Mouse (Mus musculus) erythroblast, embryonic 14.5 days (primary cell): ENCODE measurements around the gene Crocc. TPM values are rescaled to one million over a fixed set of nuclear protein-coding genes. Genes with fewer than 3 reads are reported as not detected.

Experiments
- H3K27me3 ChIP-seq: 2 replicates; pipeline ENCODE4 v1.6.1; 2012; ENCODE audit warnings: inconsistent platforms; ENCODE audit not compliant: control insufficient read depth
- H3K36me3 ChIP-seq: 2 replicates; pipeline ENCODE4 v1.6.1; 2012; ENCODE audit warnings: mild to moderate bottlenecking, inconsistent platforms; ENCODE audit not compliant: control insufficient read depth
- H3K4me1 ChIP-seq: 2 replicates; pipeline ENCODE4 v1.6.1; 2012; ENCODE audit warnings: inconsistent platforms; ENCODE audit not compliant: control insufficient read depth
- H3K4me3 ChIP-seq: replicated peaks from 2 replicates; pipeline ENCODE3; 2012; ENCODE audit warnings: moderate library complexity, mild to moderate bottlenecking, inconsistent platforms
- H3K9me3 ChIP-seq: 2 replicates; pipeline ENCODE4 v1.6.1; 2012; ENCODE audit warnings: low read length, inconsistent platforms, mixed read lengths; ENCODE audit not compliant: control insufficient read depth
- GATA1 ChIP-seq: IDR thresholded peaks from 2 replicates; pipeline ENCODE4 v1.6.1; 2012; ENCODE audit warnings: low read length, inconsistent platforms, mixed read lengths
- TAL1 ChIP-seq: IDR thresholded peaks from 3 replicates; pipeline ENCODE4 v1.6.1; 2012; ENCODE audit warnings: low read length, inconsistent platforms, mixed read lengths
- polyA plus RNA-seq: library from polyadenylated mRNA; stranded (reverse); fragments of >175 nt; gene quantifications from 2 replicates; pipeline ENCODE4 v1.2.3, GENCODE M21; 2012

Crocc gene
- polyA plus RNA-seq, 1 experiment: 0.49 TPM

DNA sequence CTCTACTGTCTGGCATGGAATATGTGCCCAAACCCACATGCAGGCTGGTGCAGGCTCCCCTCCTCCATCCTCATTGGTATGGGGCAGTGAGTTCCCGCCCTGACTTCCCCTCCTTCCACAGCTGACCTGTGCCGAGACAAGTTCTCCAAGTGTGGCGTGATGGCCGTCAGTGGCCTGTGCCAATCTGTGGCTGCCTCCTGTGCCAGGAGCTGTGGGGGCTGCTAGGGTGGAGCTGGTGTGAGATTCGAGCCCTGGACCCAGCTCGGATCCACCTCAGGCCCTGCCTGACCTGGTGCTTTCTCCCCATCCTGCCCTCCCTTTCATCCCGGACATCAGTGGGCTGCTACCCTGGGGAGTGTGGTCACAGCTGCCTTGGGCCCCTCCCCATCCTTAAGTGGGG lies 45.0 kb downstream of the Crocc start:
- Histone ChIP-seq H3K4me3 (no peak overlapping the region), H3K36me3 (no peaks in the 10 kb centered on the region; the same call in 1 of the 2 replicates), H3K9me3 (no peaks in the 10 kb centered on the region), H3K4me1 (peaks cover 3% of the 10 kb centered on the region), H3K27me3 (peaks cover 19% of the 10 kb centered on the region)
- TF ChIP-seq GATA1: no peak
- no peak for TF ChIP-seq TAL1

DNA sequence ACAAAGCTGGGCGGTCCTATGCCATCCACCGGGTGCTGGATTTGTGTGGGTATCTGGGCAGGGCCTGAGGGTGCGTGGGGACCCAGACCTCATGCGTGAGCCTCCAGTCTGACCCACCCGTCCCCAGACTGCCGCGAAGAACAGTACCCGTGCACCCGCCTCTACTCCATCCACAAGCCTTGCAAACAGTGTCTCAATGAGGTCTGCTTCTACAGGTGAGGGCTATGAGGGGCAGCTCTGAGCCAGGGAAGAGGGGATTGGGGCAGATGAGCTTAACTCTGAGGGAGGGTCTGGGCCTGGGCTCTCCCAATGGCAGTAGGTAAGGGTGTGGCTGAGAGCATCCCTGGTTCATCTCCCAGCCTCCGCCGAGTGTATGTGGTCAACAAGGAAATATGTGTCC lies 45.5 kb downstream of the Crocc start:
- Histone ChIP-seq H3K4me3 (no peak overlapping the region), H3K4me1 (peaks cover 5% of the 10 kb centered on the region), H3K27me3 (peaks cover 24% of the 10 kb centered on the region), H3K9me3 (no peaks in the 10 kb centered on the region), H3K36me3 (no peaks in the 10 kb centered on the region; the same call in 1 of the 2 replicates)
- TF ChIP-seq TAL1 (no peak), GATA1 (no peak)

DNA sequence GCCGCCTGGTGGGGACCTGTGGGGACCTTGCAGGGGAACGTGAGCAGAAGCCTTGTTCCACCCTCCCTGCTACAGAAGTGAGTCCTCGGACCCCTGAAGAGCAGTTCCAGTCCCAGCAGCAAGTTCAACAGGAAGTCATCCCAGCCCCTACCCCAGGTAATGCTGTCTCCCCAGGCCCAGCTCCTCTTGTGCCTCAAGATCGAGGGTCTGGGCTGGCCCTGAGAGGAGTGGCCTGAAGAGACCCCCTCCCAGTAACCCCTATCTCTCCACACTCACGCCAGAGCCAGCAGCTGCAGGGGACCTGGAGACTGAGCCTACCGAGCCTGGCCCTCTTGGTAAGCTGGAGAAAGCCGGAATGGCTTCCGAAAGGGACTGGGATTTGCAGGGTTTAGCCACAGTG lies 46.2 kb downstream of the Crocc start:
- Histone ChIP-seq H3K9me3 (no peaks in the 10 kb centered on the region), H3K27me3 (peaks cover 29% of the 10 kb centered on the region), H3K36me3 (no peaks in the 10 kb centered on the region; the same call in 1 of the 2 replicates), H3K4me1 (peaks cover 5% of the 10 kb centered on the region), H3K4me3 (no peak overlapping the region)
- TF ChIP-seq GATA1 (no peak), TAL1 (no peak)

DNA sequence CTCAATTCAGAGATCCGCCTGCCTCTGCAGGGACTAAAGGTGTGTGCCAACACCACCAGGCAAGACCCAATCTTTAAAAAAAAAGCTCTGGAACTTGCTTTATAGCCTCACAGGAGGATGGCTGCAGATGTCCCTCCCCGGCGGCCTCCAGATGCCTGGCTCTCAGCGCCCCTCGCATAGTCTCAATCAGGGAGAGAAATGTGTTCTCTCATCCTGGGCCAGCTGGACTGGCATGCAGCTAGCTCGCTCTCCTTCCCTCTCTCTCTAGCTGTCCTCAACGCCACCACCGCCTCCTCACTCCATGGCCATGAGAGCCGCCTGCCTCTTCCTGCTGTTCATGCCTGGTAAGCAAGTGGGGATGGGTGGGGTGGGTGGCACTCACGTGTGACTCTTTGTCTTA lies 47.8 kb downstream of the Crocc start:
- Histone ChIP-seq H3K27me3 (peaks cover 29% of the 10 kb centered on the region), H3K9me3 (no peaks in the 10 kb centered on the region), H3K4me1 (peaks cover 19% of the 10 kb centered on the region), H3K4me3 (no peak overlapping the region), H3K36me3 (peaks cover 2% of the 10 kb centered on the region; the same call in 1 of the 2 replicates)
- no peak for TF ChIP-seq GATA1
- TF ChIP-seq TAL1: no peak

DNA sequence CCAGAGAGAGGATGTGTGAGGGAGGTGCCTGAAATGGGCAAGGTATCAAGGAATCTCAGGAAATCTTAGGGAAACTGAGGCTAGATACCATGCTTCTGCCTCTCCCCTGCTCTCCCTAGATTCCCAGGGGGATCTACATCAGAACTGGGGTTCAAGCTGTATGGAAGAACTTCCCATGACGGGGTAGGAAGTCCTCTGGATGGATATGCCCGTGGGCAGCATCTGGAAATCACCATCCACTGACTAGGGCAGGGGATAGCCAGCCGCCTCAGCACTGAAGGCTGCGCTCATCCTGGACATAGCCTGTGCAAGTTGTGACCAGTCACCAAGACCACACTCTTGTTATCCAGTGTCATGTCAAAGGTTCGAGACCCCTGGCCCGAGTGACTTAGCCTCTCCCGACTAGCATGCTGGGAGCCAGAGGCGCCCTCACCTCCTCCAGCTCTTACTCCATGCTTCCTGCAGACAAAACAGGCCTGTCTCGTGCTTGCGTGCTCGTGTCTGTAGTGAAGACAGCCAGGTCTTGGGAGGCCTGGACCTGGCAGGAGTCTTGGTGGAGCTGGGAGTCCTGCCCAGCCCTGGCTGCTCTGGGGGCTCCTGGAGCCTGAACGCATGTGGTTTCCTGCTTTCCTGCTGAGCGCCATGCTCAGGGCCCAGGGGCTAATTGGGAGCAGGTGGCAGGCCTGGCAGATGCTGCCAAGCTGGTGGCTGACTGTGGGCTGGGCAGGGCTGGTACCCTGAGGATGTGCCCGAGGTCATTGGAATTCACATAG lies 48.6 kb downstream of the Crocc start:
- TF ChIP-seq TAL1: no peak
- no peak for TF ChIP-seq GATA1
- Histone ChIP-seq H3K36me3 (peaks cover 7% of the 10 kb centered on the region), H3K4me1 (peaks cover 24% of the 10 kb centered on the region), H3K27me3 (peaks cover 29% of the 10 kb centered on the region), H3K4me3 (no peak overlapping the region), H3K9me3 (peaks cover 3% of the 10 kb centered on the region)

DNA sequence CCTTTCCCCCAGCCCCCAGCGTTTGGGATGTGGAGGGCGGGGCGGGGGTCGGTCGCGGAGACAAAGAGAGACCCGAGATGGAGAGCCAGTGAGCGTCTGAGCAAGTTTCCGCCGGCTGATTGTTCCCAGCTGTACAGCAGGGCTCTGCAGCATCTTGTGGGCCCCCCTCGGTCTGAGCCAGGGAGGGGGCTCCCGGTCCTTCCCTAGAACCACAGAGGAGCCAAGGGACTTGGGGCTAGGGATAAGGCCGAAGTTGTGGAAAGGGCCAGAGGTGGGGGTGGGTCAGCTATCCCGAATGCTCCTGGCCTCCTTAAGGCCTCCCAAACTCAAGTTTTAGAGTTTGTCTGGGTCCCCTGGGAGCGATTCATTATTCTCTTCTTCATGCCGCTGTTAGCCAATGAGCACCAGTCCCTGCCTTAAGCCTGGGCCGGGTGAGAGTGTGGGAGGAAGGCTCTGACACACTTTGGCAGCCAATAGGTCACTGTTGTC lies 49.4 kb downstream of the Crocc start:
- Histone ChIP-seq H3K9me3 (peaks cover 9% of the 10 kb centered on the region), H3K36me3 (peaks cover 14% of the 10 kb centered on the region), H3K27me3 (peaks cover 29% of the 10 kb centered on the region), H3K4me3 (no peak overlapping the region), H3K4me1 (peaks cover 27% of the 10 kb centered on the region)
- TF ChIP-seq GATA1: no peak
- TF ChIP-seq TAL1: no peak

DNA sequence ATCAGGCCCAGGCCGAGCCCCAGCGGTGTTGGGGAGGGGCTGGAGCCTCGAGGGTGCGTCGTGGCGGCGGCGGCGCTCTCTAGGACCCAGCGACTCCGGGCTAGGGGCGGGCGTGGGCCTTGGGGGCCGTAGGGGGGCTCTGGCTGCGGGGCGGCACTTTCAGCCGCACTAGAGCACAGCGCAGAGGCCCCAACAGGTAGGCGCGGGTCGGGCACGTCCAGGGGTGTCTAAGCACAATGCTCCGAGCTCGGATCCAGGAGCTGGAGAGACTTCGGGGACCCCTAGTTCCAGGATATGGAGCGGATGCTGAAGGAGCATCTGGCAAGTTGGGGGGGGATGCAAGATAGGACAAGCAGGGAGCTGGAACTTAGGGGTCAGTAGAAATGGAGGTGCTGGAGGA lies 49.8 kb downstream of the Crocc start:
- TF ChIP-seq TAL1: no peak
- TF ChIP-seq GATA1: no peak
- peaks cover 18% of the 10 kb centered on the region for H3K36me3 ChIP-seq
- H3K4me1 ChIP-seq: peaks cover 27% of the 10 kb centered on the region
- H3K27me3 ChIP-seq: peaks cover 29% of the 10 kb centered on the region
- peaks cover 10% of the 10 kb centered on the region for H3K9me3 ChIP-seq
- H3K4me3 ChIP-seq: no peak overlapping the region

DNA sequence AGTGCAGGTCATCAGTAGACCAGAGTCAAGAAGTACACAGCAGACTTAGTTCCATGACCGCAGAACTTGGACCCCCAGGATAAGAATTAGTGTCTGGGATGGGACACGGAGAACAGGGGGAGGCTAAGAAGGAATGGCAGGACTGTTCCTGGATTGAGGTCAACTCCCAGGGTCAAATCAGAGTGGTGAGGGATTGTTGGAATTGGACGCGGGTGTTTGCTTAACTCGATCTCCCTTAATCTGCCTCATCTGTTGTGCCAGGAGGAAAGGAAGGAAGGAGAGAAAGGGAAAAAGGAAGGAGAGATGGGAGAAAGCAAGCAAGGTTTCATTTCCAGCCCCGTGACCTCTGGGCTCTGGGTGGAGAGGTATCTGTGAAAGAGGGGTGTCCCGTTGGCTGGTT lies 50.2 kb downstream of the Crocc start, which contains the start of gene Mfap2:
Mfap2 (plus strand) TSS at position 301 of the 400 bp plus-strand sequence.
- Histone ChIP-seq H3K27me3 (peaks cover 29% of the 10 kb centered on the region), H3K9me3 (peaks cover 10% of the 10 kb centered on the region), H3K36me3 (peaks cover 20% of the 10 kb centered on the region), H3K4me3 (no peak within 1 kb of the TSS), H3K4me1 (peaks cover 27% of the 10 kb centered on the region)
- TF ChIP-seq GATA1: no peak
- TF ChIP-seq TAL1: no peak

DNA sequence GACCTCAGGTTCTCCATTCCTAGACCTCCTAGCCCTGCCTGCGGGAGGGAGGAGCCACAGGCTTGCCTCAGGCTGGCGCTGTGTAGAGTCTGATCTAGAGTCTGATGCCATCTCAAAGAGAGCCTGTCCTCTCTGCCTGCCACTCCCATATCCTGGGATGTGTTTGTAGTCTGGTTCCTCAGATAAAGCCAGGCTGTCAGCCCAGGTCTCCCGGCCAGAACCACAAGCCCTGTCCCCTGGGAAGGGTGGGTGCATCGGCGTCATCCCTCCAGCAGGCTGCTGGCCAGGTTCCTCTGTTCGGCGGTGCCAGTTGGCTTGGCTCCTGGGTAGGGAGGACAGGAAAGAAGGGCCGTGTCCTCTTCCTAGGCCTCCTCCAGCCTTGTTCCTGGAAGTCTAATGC lies 52.3 kb downstream of the Crocc start:
- TF ChIP-seq GATA1 (no peak), TAL1 (no peak)
- Histone ChIP-seq H3K4me1 (peaks cover 27% of the 10 kb centered on the region), H3K4me3 (no peak overlapping the region), H3K27me3 (peaks cover 29% of the 10 kb centered on the region), H3K9me3 (peaks cover 10% of the 10 kb centered on the region), H3K36me3 (peaks cover 35% of the 10 kb centered on the region)

DNA sequence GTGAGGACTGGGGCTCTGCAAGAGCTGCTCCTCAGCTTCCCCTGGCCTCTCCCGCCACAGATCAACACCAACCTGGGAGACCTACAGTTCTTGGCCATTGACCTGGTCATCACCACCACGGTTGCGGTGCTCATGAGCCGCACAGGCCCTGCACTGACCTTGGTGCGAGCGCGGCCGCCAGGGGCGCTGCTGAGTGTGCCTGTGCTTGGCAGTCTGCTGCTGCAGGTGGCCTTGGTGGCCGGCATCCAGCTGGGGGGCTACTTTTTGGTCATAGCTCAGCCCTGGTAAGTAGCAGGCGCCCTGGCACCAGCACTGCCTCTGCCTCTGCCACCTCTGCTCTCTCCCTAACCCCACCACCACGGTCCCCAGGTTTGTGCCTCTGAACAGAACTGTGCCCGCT lies 54.4 kb downstream of the Crocc start:
- TF ChIP-seq GATA1 (no peak), TAL1 (no peak)
- peaks cover 10% of the 10 kb centered on the region for H3K9me3 ChIP-seq
- no peak overlapping the region for H3K4me3 ChIP-seq
- peaks cover 46% of the 10 kb centered on the region for H3K36me3 ChIP-seq
- H3K27me3 ChIP-seq: peaks cover 16% of the 10 kb centered on the region
- H3K4me1 ChIP-seq: peaks cover 27% of the 10 kb centered on the region
